Mouse (Mus musculus): ENCODE measurements around the gene Spata45.

Spata45 gene

DNA sequence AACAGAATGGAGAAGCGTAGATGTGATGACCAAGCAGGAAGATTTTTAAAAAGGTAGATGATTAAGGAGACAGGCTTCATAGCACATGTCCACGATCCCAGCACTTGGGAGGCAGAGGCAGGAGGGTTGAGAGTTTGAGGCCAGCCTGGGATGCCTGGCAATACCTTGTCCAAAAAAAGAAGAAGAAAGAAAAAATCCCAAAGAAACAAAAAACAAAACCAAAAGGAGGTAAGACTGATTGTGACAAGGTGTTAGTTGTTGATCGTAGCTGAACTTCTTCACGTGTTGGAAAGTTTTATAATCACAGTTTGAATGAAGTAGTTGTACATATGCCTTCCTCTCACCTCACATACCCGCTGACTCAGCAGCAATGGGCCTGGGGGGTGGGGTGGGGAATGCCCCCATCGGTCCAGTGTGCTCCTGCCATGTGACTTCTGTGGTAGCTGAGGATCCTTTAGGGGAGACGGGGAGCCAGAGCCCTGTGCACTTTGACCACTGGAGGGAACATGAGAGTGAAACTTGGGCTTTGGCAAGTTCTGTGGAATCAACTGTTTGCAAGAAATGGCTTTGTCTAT is 50.0 kb downstream of the Spata45 start:
- no peak for DNase-seq

DNA sequence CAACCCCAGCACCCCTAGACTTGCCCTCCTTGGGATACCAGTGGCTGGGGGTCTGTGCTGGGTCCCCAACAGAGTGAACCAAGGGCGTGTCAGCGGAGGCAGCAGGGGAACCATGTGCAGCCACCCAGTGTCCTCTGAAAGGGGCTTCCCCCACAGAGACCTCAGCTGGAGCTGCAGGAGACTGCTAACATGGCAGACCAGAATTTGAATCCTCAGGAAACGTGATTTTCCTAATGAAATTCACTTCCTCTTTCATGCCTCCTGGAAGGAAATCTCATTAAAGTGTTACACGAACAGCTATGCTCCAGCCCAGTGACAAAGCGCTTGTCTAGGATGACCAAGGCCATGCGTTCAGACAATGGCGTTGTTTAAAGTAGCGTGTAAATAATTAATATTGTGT is 50.5 kb downstream of the Spata45 start:
- DNase-seq = no peak

DNA sequence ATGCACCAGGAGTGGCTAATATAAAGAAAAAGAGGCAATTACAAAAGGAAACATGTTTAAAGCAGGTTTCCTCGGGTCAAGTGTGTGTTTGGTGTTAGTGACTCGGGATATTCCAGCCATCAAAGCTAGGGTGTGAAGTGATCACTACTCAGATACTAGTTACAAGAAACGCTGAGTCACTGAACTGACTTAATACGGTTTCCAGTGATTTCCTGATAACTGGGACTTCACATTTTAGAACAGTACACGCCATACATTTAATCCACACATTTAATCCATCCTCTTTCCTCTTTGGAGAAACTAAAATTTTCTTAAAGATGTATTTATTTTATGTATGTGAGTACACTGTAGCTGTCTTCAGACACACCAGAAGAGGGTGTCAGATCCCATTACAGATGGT is 51.5 kb downstream of the Spata45 start:
- DNase-seq = no peak

GRCm38 (mm10) chr1:191089355-191089754 is 52.9 kb downstream of the Spata45 start:
- DNase-seq = no peak

GRCm38 (mm10) chr1:191092050-191092449 is 55.6 kb downstream of the Spata45 start:
- DNase-seq = no peak

Measured in cerebellum, postnatal 14 days (tissue).